Comparison of ENCODE assay signal across 8 mouse cellular contexts in genomic region chr16:76371614-76371917, GRCm38 (mm10). TPM values are rescaled to one million over a fixed set of nuclear protein-coding genes. Genes with fewer than 3 reads are reported as not detected.
DNase-seq lines count a peak whose midpoint lies in the region; ATAC-seq lines count a peak whose summit lies in the region.

No protein-coding gene starts in this region.

- H3K27ac ChIP-seq in kidney, embryonic 16.5 days (ENCODE audit: low read length) = peak overlapping the region; percentile 97
- H3K27ac ChIP-seq in brown adipose tissue, adult 24 weeks (replicated peaks; ENCODE audit: low read depth, low read length) = peak overlapping the region; percentile 36; the same call in 1 of the 2 replicates
- H3K27ac ChIP-seq in hindbrain, embryonic 15.5 days (replicated peaks) = no peak overlapping the region
- no peak overlapping the region for H3K27ac ChIP-seq in midbrain, embryonic 16.5 days (ENCODE audit: low read length)

- H3K4me3 ChIP-seq in kidney, embryonic 16.5 days (ENCODE audit: low read length) = peak overlapping the region; percentile 90
- H3K4me3 ChIP-seq in brown adipose tissue, adult 24 weeks (ENCODE audit: insufficient read depth, low read depth, low read length) = peak overlapping the region; percentile 97
- H3K4me3 ChIP-seq in hindbrain, embryonic 15.5 days = peak overlapping the region; percentile 78
- peak overlapping the region; percentile 73 for H3K4me3 ChIP-seq in midbrain, embryonic 16.5 days (ENCODE audit: low read depth, low read length)

- H3K36me3 ChIP-seq in kidney, embryonic 16.5 days (ENCODE audit: insufficient read depth, low read length) = no peaks in the 10 kb centered on the region
- no peaks in the 10 kb centered on the region for H3K36me3 ChIP-seq in hindbrain, embryonic 15.5 days
- no peaks in the 10 kb centered on the region for H3K36me3 ChIP-seq in midbrain, embryonic 16.5 days (ENCODE audit: control insufficient read depth, insufficient read depth, low read length)

- DNase-seq in kidney, postnatal 10 days = no peak
- DNase-seq in frontal cortex, adult 2 months (ENCODE audit: extremely low spot score in 1 of 2, low spot score in 1 of 2) = no peak
- DNase-seq in left cerebral cortex, postnatal 25 days (ENCODE audit: low spot score in 2 of 2) = no peak
- no peak for DNase-seq in spleen, postnatal 10 days (ENCODE audit: low spot score in 2 of 2)

- intact Hi-C loops in left cerebral cortex, postnatal 25 days (cut with DNase I) = loop anchor here (5.0 to 10.0 kb wide), 7 partner anchors 61 to 604 kb away; partner anchors contain the start of gene Hspa13

- H3K27me3 ChIP-seq in kidney, embryonic 16.5 days (ENCODE audit: insufficient read depth, low read length) = no peaks in the 10 kb centered on the region
- H3K27me3 ChIP-seq in hindbrain, embryonic 15.5 days = no peaks in the 10 kb centered on the region
- no peaks in the 10 kb centered on the region for H3K27me3 ChIP-seq in midbrain, embryonic 16.5 days (ENCODE audit: control insufficient read depth, insufficient read depth, low read depth, low read length)

- ATAC-seq in kidney, embryonic 16.5 days (ENCODE audit: low FRiP score, low TSS enrichment) = no peak
- no peak for ATAC-seq in hindbrain, embryonic 15.5 days (ENCODE audit: low FRiP score, low read depth)
- no peak for ATAC-seq in midbrain, embryonic 16.5 days

- peaks cover 50% of the 10 kb centered on the region for H3K4me1 ChIP-seq in kidney, embryonic 16.5 days (ENCODE audit: insufficient read depth, low read length)
- peaks cover 20% of the 10 kb centered on the region for H3K4me1 ChIP-seq in brown adipose tissue, adult 24 weeks (ENCODE audit: control insufficient read depth, insufficient read depth, insufficient read length, low read length)
- peaks cover 32% of the 10 kb centered on the region for H3K4me1 ChIP-seq in hindbrain, embryonic 15.5 days (replicated peaks)
- H3K4me1 ChIP-seq in midbrain, embryonic 16.5 days (ENCODE audit: control insufficient read depth, insufficient read depth, low read length) = peaks cover 24% of the 10 kb centered on the region

- peak overlapping the region; percentile 78 for H3K4me2 ChIP-seq in kidney, embryonic 16.5 days (replicated peaks; ENCODE audit: low read depth, low read length)
- peak overlapping the region; percentile 66 for H3K4me2 ChIP-seq in hindbrain, embryonic 15.5 days
- H3K4me2 ChIP-seq in midbrain, embryonic 16.5 days (ENCODE audit: low read length) = peak overlapping the region; percentile 71

- peak overlapping the region; percentile 99 for H3K9ac ChIP-seq in kidney, embryonic 16.5 days (replicated peaks; ENCODE audit: low read length)
- H3K9ac ChIP-seq in hindbrain, embryonic 15.5 days = peak overlapping the region; percentile 85
- H3K9ac ChIP-seq in midbrain, embryonic 16.5 days (ENCODE audit: low read depth, low read length) = peak overlapping the region; percentile 82

- no peaks in the 10 kb centered on the region for H3K9me3 ChIP-seq in kidney, embryonic 16.5 days (ENCODE audit: low read length)
- H3K9me3 ChIP-seq in hindbrain, embryonic 15.5 days = no peaks in the 10 kb centered on the region
- H3K9me3 ChIP-seq in midbrain, embryonic 16.5 days (replicated peaks; ENCODE audit: control insufficient read depth, low read length, poor library complexity, severe bottlenecking) = no peaks in the 10 kb centered on the region

- WGBS in kidney, embryonic 16.5 days = under 1% methylated on average over 7 of the region's 7 CpGs
- WGBS in hindbrain, embryonic 15.5 days = 6% methylated on average over 7 of the region's 7 CpGs
- WGBS in midbrain, embryonic 16.5 days = 5% methylated on average over 7 of the region's 7 CpGs

RNA-seq across cellular contexts. Expression of gene Nrip1, which starts 2.1 kb away (rescaled TPM):
- polyA plus RNA-seq in kidney, embryonic 16.5 days (2015; fragmentation: Nextera tagmentation; extraction: Ambion mirVana) = 49.3 and 57.6 TPM in 2 replicates
- 6.3 and 9.4 TPM in 2 replicates for polyA plus RNA-seq in brown adipose tissue, adult 24 weeks (2012; ENCODE audit: insufficient read depth, insufficient read length, missing spikeins)
- polyA plus RNA-seq in hindbrain, embryonic 15.5 days (2015; fragmentation: Nextera tagmentation; extraction: Ambion mirVana) = 32.5 and 33.0 TPM in 2 replicates
- polyA plus RNA-seq in midbrain, embryonic 16.5 days (2015; fragmentation: Nextera tagmentation; extraction: Ambion mirVana) = 30.0 and 31.4 TPM in 2 replicates
- 8.1 and 10.1 TPM in 2 replicates for polyA plus RNA-seq in frontal cortex, adult 2 months (2012; rRNA removed)
- 10 to 100 TPM; 49.7 to 60.8 TPM for total RNA-seq in left cerebral cortex, postnatal 25 days (2021)

Comparison
In these comparisons a context has a peak if more than half of its experiments do, and no peak if none do; other contexts are left out.
1. H3K27ac ChIP-seq: peak in kidney, embryonic 16.5 days (single experiment) and brown adipose tissue, adult 24 weeks (single experiment); none in hindbrain, embryonic 15.5 days (single experiment) and midbrain, embryonic 16.5 days (single experiment).
2. Peak in every context shown above with its lines, with median percentiles within 50 percentile points of each other: H3K4me2 ChIP-seq, H3K4me3 ChIP-seq and H3K9ac ChIP-seq.